Mouse (Mus musculus): ENCODE results near the gene Tmem115. TPM values are rescaled to one million over a fixed set of nuclear protein-coding genes. Genes with fewer than 3 reads are reported as not detected.
A peak's percentile ranks its signal among the peaks of the same experiment; 100 is the strongest.

Tmem115 gene
- polyA plus RNA-seq, 1 experiment, result 28.6 TPM

GRCm38 (mm10) chr9:107543299-107543698 is 9.6 kb downstream of the Tmem115 start:
- no peak for DNase-seq (ENCODE audit: low read depth in 1 of 2, low spot score in 2 of 2)
- Histone ChIP-seq H3K4me3 (ENCODE audit: extremely low read depth, insufficient read depth, insufficient read length) (no peak overlapping the region), H3K27me3 (ENCODE audit: control insufficient read depth, insufficient read depth, low read length) (no peaks in the 10 kb centered on the region), H3K4me1 (ENCODE audit: control insufficient read depth, insufficient read depth, insufficient read length) (peaks cover 18% of the 10 kb centered on the region; the same call in 1 of the 2 replicates), H3K27ac (ENCODE audit: insufficient read depth, low read length) (no peak overlapping the region), H3K36me3 (ENCODE audit: control insufficient read depth, insufficient read depth, low read length) (peaks cover 13% of the 10 kb centered on the region)
- TF ChIP-seq CTCF (IDR thresholded peaks at IDR 0.05; ENCODE audit: extremely low read depth, insufficient read depth, insufficient read length, insufficient replicate concordance) (no peak), POLR2A (IDR thresholded peaks at IDR 0.05; ENCODE audit: low read depth, low read length) (no peak)
- 94% methylated on average over 11 of the region's 11 CpGs for WGBS

- Histone ChIP-seq H3K27me3 (ENCODE audit: control insufficient read depth, insufficient read depth, low read length) (no peaks in the 10 kb centered on the region), H3K27ac (ENCODE audit: insufficient read depth, low read length) (no peak overlapping the region), H3K36me3 (ENCODE audit: control insufficient read depth, insufficient read depth, low read length) (peaks cover 7% of the 10 kb centered on the region; the same call in 1 of the 2 replicates), H3K4me3 (ENCODE audit: extremely low read depth, insufficient read depth, insufficient read length) (no peak overlapping the region), H3K4me1 (ENCODE audit: control insufficient read depth, insufficient read depth, insufficient read length) (peaks cover 18% of the 10 kb centered on the region; the same call in 1 of the 2 replicates)
- no peak for DNase-seq (ENCODE audit: low read depth in 1 of 2, low spot score in 2 of 2)
- WGBS, result 96% methylated on average over 17 of the region's 17 CpGs
- TF ChIP-seq CTCF (IDR thresholded peaks at IDR 0.05; ENCODE audit: extremely low read depth, insufficient read depth, insufficient read length, insufficient replicate concordance) (no peak), POLR2A (IDR thresholded peaks at IDR 0.05; ENCODE audit: low read depth, low read length) (no peak)
Measured at GRCm38 (mm10) chr9:107544196-107544700, 10.5 kb downstream of the Tmem115 start.

GRCm38 (mm10) chr9:107544729-107545128 is 11.0 kb downstream of the Tmem115 start:
- no peak overlapping the region for H3K4me3 ChIP-seq (ENCODE audit: extremely low read depth, insufficient read depth, insufficient read length)
- TF ChIP-seq CTCF (IDR thresholded peaks at IDR 0.05; ENCODE audit: extremely low read depth, insufficient read depth, insufficient read length, insufficient replicate concordance) (no peak), POLR2A (IDR thresholded peaks at IDR 0.05; ENCODE audit: low read depth, low read length) (no peak)
- DNase-seq (ENCODE audit: low read depth in 1 of 2, low spot score in 2 of 2), result no peak
- H3K27me3 ChIP-seq (ENCODE audit: control insufficient read depth, insufficient read depth, low read length), result no peaks in the 10 kb centered on the region
- WGBS, result 96% methylated on average over 12 of the region's 12 CpGs
- H3K36me3 ChIP-seq (ENCODE audit: control insufficient read depth, insufficient read depth, low read length), result peaks cover 5% of the 10 kb centered on the region; the same call in 1 of the 2 replicates
- H3K4me1 ChIP-seq (ENCODE audit: control insufficient read depth, insufficient read depth, insufficient read length), result peaks cover 18% of the 10 kb centered on the region; the same call in 1 of the 2 replicates
- H3K27ac ChIP-seq (ENCODE audit: insufficient read depth, low read length), result no peak overlapping the region

GRCm38 (mm10) chr9:107545199-107545598 is 11.5 kb downstream of the Tmem115 start:
- DNase-seq (ENCODE audit: low read depth in 1 of 2, low spot score in 2 of 2), result no peak
- Histone ChIP-seq H3K36me3 (ENCODE audit: control insufficient read depth, insufficient read depth, low read length) (peaks cover 3% of the 10 kb centered on the region; the same call in 1 of the 2 replicates), H3K27ac (ENCODE audit: insufficient read depth, low read length) (no peak overlapping the region), H3K4me1 (ENCODE audit: control insufficient read depth, insufficient read depth, insufficient read length) (peaks cover 20% of the 10 kb centered on the region; the same call in 1 of the 2 replicates), H3K4me3 (ENCODE audit: extremely low read depth, insufficient read depth, insufficient read length) (no peak overlapping the region), H3K27me3 (ENCODE audit: control insufficient read depth, insufficient read depth, low read length) (no peaks in the 10 kb centered on the region)
- no peak for TF ChIP-seq CTCF (IDR thresholded peaks at IDR 0.05; ENCODE audit: extremely low read depth, insufficient read depth, insufficient read length, insufficient replicate concordance)
- no peak for TF ChIP-seq POLR2A (IDR thresholded peaks at IDR 0.05; ENCODE audit: low read depth, low read length)
- 95% methylated on average over 10 of the region's 10 CpGs for WGBS

- H3K4me3 ChIP-seq (ENCODE audit: extremely low read depth, insufficient read depth, insufficient read length), result no peak overlapping the region
- WGBS, result 17% methylated on average over 3 of the region's 3 CpGs
- H3K4me1 ChIP-seq (ENCODE audit: control insufficient read depth, insufficient read depth, insufficient read length), result peaks cover 24% of the 10 kb centered on the region; the same call in 1 of the 2 replicates
- H3K27me3 ChIP-seq (ENCODE audit: control insufficient read depth, insufficient read depth, low read length), result no peaks in the 10 kb centered on the region
- H3K27ac ChIP-seq (ENCODE audit: insufficient read depth, low read length), result no peak overlapping the region
- peaks cover 3% of the 10 kb centered on the region; the same call in 1 of the 2 replicates for H3K36me3 ChIP-seq (ENCODE audit: control insufficient read depth, insufficient read depth, low read length)
- TF ChIP-seq POLR2A (IDR thresholded peaks at IDR 0.05; ENCODE audit: low read depth, low read length), result no peak
- TF ChIP-seq CTCF (IDR thresholded peaks at IDR 0.05; ENCODE audit: extremely low read depth, insufficient read depth, insufficient read length, insufficient replicate concordance), result peak; percentile 83; the same call in 1 of the 2 replicates
- peak in 1 of 2 experiments; percentile 67 for DNase-seq (ENCODE audit: low read depth in 1 of 2, low spot score in 2 of 2)
Measured at GRCm38 (mm10) chr9:107545602-107546001, 11.9 kb downstream of the Tmem115 start.

GRCm38 (mm10) chr9:107547026-107547425 is 13.3 kb downstream of the Tmem115 start, which contains the start of gene Zmynd10:
Gene Zmynd10 (plus strand): TSS chr9:107547298.
- WGBS, result 3% methylated on average over 20 of the region's 20 CpGs

GRCm38 (mm10) chr9:107547957-107548356 is 14.2 kb downstream of the Tmem115 start:
- DNase-seq (ENCODE audit: low read depth in 1 of 2, low spot score in 2 of 2), result no peak
- no peak for TF ChIP-seq POLR2A (IDR thresholded peaks at IDR 0.05; ENCODE audit: low read depth, low read length)
- WGBS, result 82% methylated on average over 5 of the region's 5 CpGs
- H3K27me3 ChIP-seq (ENCODE audit: control insufficient read depth, insufficient read depth, low read length), result no peaks in the 10 kb centered on the region
- peaks cover 3% of the 10 kb centered on the region; the same call in 1 of the 2 replicates for H3K36me3 ChIP-seq (ENCODE audit: control insufficient read depth, insufficient read depth, low read length)
- peaks cover 28% of the 10 kb centered on the region for H3K4me1 ChIP-seq (ENCODE audit: control insufficient read depth, insufficient read depth, insufficient read length)
- no peak overlapping the region for H3K27ac ChIP-seq (ENCODE audit: insufficient read depth, low read length)
- no peak overlapping the region for H3K4me3 ChIP-seq (ENCODE audit: extremely low read depth, insufficient read depth, insufficient read length)

More at GRCm38 (mm10) chr9:107547026-107547425, 13.3 kb downstream of the Tmem115 start, which contains the start of gene Zmynd10:
- Histone ChIP-seq H3K27me3 (ENCODE audit: control insufficient read depth, insufficient read depth, low read length) (no peaks in the 10 kb centered on the region), H3K4me1 (ENCODE audit: control insufficient read depth, insufficient read depth, insufficient read length) (peaks cover 31% of the 10 kb centered on the region), H3K36me3 (ENCODE audit: control insufficient read depth, insufficient read depth, low read length) (peaks cover 3% of the 10 kb centered on the region; the same call in 1 of the 2 replicates), H3K4me3 (ENCODE audit: extremely low read depth, insufficient read depth, insufficient read length) (no peak within 1 kb of the TSS), H3K27ac (ENCODE audit: insufficient read depth, low read length) (no peak within 1 kb of the TSS)
- peak in 1 of 2 experiments; percentile 79 for DNase-seq (ENCODE audit: low read depth in 1 of 2, low spot score in 2 of 2)
- TF ChIP-seq CTCF (IDR thresholded peaks at IDR 0.05; ENCODE audit: extremely low read depth, insufficient read depth, insufficient read length, insufficient replicate concordance) (no peak), POLR2A (IDR thresholded peaks at IDR 0.05; ENCODE audit: low read depth, low read length) (no peak)
